Mouse (Mus musculus) heart, adult 2 months (tissue): ENCODE measurements at regions not wholly inside any gene's neighbourhood (a gene's known extent, or its start where the extent isn't known, plus 50 kb on each side); places are given as distances from the start of the nearest gene placed in this dataset.

Experiments used
- EP300 ChIP-seq: fragments of 200-500 bp; IDR thresholded peaks from 2 replicates; pipeline ENCODE4 v1.6.1; 2011; ENCODE audit warnings: low read depth, low read length, control low read depth; ENCODE audit not compliant: insufficient read depth
- POLR2A ChIP-seq: fragments of 200-500 bp; IDR thresholded peaks from 2 replicates; pipeline ENCODE4 v1.6.1; 2011; ENCODE audit warnings: mild to moderate bottlenecking, low read depth, low read length, control low read depth; ENCODE audit not compliant: insufficient read depth

GRCm38 (mm10) chr2:75425384-75425783, 233.7 kb upstream of the Hnrnpa3 start:
- TF ChIP-seq POLR2A (no peak), EP300 (no peak)
